Mouse (Mus musculus): ENCODE results near the gene Tcirg1. TPM values are rescaled to one million over a fixed set of nuclear protein-coding genes. Genes with fewer than 3 reads are reported as not detected.

Tcirg1 gene
- 10 to 100 TPM; 19.2 to 22.9 TPM for total RNA-seq (2021)

DNA sequence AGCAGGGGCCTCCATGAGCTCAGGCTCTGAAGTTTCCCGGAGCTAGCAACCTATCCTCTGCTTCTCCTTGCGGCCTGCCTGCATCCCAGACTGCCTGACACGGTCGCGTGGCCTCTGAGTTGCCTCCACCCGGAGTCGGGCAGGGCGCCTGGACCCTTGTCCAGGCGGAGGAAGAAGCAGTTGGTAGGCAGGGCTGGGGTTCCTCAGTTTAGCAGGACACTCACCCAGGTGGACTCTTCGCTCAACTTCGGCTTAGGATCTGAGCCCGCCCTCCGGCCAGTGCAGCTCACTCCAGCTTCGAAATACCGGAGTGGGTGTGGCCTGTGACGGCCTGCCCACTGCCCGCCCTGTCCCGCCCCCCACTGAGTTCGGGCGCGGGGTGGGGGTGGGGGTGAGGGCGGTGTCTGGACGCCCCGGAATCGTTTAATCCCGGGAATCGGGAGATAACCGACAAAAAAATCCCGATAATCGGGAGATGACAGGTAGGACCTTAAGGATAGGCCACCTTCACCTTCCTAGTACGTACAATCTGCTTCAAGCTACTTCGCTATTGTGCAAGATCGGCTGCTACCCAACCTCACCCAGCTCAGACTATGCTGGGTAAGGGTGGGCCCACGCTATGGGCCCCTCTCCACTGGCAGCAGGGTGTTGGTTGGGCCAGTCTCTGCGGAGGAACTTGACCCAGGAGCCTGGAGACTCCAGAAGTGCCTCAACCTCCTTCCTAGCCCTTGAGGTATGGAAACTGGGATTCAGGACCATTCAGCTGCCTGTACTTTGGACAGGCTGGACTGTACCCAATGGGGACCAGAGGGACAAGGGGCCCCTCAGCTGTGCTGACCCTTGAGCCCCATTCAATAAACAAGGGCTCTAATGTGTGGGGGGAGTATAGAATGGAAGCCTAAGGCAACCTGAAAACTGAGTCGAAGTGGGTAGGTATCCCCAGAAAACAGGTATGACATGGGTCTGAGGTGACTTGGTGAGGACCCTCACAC is at the start of gene Tcirg1:
Tcirg1 (minus strand) TSS at position 339 of the 992 bp plus-strand sequence.
- DNase-seq: peak; percentile 81

DNA sequence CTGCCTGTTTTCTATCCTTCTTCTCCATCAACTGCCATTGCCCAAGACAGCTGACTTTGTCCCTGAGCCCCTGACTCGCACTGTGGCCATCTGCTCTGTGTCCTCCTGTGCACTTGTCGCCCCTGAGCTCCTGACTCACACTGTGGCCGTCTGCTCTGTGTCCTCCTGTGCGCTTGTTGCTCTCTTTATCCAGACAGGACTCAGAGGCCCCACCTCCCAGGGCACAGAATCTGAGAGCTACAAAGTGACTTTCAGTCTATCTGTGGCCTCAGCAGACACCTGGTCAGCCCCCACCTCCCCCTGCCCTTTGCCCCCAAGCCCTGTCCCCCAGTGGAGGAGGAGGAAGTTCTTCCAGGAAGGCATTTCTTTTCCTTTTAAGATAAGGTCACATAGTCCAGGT is 48.9 kb upstream of the Tcirg1 start:
- DNase-seq: no peak

DNA sequence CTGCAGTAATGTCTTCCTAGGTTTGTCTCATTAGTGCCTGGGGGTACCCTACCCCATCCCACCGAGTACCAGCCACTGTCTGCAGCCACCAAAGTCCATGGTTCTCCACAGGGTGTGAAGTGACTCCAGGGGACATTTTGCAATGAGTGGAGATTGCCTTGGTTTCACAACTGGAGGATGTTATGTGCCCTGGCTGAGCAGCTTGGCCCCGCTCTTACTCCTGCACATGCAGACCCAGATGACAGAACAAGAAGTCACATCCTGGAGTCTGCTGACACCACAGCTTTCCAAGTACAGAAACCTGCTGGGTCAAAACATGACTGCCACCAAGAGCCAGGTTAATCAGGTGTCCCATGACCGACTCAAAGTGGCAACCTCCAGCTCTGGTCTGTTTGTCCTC is 48.1 kb upstream of the Tcirg1 start:
- DNase-seq: no peak

- no peak for DNase-seq
Observed at GRCm38 (mm10) chr19:3952099-3952498, 45.2 kb upstream of the Tcirg1 start.

DNA sequence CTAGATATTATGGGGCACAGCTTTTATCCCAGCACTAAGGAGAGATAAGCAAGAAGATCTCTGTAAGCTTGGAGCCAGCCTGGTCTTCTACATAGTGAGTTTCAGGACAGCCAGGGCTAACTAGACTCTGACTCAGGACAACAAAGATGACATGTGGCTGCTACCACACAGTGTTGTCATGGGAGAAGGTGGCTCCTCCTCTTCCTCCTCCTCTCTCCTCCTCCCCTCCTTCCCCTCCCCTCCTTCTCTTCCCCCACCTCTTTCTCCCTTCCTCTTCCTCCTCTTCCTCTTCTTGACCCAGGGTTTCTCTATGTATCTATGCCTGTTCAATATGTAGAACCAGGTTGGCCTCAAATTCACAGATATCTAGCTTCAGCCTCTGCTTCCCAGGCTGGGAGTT is 44.5 kb upstream of the Tcirg1 start:
- DNase-seq: no peak

DNA sequence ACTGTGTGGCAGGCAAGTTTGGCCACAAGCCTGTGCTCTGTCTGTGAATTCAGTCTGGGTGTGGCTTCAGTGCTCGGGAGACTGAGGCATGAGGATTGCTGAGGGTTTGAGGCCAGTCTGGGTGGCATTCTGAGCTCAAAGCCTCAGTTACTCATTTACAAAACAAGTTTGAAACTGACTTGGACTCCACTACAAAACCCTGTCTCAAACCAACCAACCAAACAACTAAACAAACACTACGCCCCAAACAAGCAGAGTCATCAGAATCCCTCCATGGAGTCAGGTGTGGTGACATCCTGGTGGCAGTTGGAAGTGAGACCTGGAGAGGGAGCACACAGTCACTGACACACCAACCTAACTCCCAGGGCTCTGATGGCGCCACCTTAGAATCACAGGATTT is 43.4 kb upstream of the Tcirg1 start:
- no peak for DNase-seq

- DNase-seq: no peak
Observed at GRCm38 (mm10) chr19:3948546-3948945, 41.6 kb upstream of the Tcirg1 start.

- DNase-seq: no peak
Observed at GRCm38 (mm10) chr19:3947813-3948212, 40.9 kb upstream of the Tcirg1 start.

DNA sequence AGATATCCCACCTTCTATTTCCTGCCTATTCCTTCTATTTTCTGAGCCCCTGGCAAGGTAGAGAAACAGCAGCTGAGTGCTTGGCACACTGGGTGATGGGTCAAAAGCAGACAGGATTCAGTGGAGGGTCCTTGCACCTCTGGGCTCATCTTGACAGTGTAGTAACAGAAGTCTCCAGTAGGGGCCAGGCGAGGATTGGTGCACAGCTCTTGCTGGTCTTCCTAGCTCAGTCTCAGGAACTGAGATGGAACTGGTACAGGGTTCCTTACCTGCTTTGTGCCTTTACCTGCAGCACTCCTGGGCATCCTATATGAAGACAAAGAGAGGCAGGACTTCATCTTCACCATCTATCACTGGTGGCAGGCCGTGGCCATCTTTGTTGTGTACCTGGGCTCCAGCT is 39.8 kb upstream of the Tcirg1 start:
- DNase-seq: peak; percentile 84

DNA sequence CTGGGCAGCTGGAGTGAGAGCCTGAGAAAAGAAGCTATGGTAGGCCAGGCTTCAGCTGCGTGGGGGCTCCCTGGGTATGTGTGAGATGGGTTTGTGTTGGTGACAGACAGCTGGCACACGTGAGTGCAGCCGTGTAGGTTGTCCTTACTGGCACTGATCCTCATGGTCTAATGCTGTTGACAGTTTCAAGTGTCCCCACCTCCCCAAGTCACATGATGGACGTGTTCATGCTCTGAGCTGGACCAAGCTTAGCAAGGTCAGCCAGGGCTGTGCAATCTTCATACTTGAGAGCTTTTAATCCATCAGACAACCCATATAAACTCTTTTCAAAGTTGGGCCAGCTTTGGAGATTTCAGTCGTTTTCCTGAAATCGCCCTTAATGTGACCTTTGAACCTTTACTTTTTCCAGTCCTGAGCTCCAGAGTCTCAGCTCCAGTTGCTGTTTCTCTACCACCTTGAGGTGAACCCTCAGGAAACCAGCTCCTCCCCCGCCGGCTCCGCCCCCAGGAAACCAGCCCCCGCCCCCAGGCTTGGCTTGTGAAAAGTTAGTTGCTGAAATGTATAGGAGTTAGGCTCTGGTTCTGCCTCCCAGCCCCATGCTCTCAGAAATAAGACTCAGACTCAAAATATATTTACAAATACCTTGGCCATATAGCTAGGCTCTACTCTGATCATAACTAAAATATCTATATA is 39.1 kb upstream of the Tcirg1 start:
- peak; percentile 53 for DNase-seq

DNA sequence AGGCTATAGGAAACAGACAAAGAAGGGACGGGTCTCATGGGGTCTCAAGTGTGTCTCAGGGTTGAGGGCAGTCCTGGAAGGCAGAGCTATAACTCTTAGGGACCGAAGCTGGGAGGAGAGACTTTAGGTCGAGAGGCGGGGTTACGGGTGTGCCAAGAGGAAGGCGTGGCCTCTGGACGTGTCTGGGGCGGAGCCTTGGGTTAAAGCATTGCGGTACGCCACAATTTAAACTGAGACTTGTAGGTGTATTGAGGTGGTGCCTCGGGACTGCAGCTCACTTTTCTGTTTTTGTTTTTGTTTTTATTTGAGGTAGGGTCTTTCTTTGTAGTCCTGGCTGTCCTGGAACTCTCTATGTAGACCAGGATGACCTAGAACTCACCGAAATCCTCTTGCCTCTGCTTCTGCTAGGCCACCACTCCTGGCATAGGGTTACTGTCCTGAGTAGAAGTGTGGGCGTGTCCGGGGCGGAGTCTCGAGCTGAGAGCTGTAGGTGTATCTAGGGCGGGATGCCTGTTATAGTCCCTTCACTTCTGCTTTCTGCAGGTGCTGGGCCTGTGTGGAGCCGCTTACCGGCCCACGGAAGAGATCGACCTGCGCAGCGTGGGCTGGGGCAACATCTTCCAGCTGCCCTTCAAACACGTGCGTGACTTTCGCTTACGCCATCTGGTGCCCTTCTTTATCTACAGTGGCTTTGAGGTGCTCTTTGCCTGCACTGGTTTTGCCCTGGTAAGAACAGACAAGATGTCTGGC is 36.2 kb upstream of the Tcirg1 start:
- DNase-seq: no peak

GRCm38 (mm10) chr19:3942315-3942714 is 35.4 kb upstream of the Tcirg1 start:
- DNase-seq: no peak

DNA sequence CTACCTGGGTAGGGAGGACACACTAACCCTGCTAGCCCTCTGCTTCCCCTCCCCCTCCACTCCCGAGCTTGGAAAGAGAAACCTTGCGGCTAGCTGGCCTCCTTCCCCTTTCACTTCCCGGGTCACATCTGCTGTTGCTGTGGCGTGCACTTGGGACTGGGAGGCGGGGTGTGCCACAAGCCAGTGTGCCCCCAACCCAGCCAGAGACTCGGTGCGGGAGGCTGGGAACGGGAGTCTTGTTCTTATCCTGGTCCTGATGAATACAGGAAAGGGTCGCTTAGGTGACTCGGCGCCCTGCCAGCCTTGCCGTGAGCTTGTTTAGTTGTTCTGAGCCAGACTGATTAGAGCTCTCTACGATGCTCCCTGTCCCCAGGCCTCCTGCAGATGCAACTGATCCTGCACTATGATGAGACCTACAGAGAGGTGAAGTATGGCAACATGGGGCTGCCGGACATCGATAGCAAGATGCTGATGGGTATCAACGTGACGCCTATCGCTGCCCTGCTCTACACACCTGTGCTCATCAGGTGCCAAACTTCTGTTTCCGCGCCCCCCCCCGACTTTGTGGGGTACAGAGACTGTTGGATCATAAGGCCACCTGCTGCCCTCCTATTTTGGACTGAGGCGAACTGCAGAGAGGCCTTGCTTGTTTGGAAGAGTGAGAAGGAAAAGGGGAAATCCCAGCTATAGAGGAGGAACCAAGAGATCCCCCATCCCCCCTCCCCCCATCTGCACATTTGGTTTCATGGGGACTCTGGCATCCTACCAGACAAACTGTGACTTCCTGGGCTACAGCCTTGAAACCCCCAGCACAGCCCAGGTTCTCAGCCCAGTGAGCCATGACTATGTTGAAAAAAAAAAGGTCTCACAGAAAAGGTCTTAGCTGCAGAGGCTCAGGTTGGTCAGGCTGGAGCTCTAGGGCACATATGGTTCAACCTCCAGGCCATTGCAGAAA is 29.2 kb upstream of the Tcirg1 start:
- DNase-seq: peak; percentile 68

DNA sequence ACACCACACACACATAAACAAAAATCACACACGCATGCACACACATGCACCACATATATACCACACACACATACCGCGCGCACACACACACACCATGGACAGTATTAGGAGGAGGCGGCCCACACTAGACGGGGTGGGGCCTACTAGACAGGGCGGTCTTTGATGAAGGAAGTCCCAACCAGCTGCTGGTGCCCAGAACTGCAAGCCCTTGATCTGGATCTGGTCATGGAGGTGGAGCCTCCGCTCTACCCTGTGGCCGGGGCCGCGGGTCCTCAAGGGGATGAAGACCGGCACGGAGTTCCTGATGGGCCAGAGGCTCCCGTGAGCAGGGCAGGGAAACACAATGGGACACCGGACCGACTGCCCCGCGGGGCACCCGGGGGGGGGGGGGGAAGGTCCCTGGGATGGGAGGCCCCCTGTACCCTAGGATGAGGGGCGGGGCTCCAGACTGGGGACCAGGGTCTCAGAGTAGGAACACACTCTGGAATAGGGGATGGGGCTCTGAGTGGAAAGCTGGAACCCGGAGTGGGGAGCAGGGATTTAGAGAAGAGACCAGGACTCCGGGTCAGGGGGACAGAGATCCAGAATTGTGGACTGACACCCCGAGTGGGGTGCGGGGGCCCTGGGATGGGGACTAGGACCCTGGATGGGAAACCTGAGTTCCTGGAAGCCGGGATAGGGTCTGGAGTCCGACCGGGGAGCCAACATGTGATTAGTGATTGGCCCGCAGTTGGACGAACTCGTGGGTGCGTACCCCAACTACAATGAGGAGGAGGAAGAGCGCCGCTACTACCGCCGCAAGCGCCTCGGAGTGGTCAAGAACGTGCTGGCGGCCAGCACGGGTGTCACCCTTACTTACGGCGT is 28.3 kb upstream of the Tcirg1 start, which contains the start of gene Unc93b1:
Unc93b1 (plus strand) TSS at position 155 of the 864 bp plus-strand sequence.
- DNase-seq: peak; percentile 73

GRCm38 (mm10) chr19:3931716-3932115 is 24.8 kb upstream of the Tcirg1 start:
- DNase-seq: no peak

DNA sequence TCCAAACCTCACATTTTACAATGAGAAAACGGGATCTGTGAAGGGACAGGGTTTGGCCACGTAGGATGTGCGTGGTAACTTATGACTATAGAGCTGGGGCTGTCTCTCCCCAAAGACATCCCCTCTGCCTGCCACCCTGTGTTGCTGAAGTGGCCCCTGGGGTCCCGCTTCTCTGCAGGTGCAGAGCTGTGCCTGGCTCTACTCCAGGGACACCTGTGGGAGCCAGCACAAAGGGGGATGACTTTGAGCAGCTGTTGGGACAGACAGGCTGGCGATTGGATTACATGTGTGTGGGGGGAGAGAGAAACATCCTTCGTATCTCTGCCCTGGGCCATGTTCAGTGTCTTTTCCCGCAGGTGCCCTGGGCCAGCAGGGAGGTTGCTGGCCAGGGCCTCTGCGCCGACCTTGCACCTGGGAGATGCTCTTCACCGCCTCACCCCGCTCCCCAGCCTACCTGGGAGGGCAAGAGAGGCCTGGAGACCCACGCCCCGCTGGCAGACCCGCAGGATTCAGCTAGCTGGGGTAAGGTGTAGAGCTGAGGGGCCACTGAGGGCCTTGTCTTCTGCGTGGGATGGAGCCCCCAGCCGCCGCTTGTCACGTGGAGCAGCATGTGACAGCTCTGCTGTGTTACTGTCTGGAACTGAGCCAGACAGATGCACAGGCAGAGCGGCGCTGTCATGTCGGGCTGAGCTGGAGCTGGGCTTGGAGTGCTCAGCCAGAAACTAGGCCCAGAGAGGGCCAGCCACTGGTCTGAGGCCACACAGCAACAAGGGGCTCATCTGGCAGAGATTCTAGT is 23.5 kb upstream of the Tcirg1 start:
- DNase-seq: no peak

DNA sequence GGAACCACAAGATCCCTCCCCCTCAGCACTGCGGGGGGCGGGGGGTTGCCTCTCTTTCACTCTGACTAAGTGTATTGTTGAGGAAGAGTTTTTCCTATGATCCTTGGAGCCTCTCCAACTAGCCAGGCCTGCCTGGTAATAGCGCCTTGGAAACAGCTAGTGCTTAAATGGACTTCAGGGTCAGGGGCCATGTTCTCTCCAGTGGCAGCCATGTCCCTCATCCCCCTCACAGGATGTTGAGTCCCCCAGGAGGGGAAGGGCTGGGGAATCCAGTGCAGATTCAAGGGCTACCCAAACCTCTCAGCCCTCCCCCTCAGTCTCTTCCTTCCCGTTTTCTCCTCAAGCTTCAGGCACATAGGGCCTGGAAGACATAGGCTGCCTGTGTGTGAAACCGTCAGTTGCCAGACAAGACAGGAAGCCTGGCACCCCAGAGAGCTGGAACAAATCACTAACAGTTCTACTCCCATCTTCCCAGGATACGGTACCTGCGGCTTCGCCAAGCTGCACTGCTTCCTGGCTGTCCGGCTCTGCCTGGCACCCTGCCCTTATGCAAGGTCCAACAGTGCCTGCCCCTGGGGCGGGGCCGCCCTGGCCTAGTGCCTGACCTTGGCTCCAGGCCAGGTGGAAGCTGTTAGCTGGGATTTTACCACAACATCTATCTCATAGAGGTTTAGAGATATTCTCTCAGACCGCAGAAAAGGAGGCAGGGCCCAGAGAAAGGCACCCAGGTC is 22.4 kb upstream of the Tcirg1 start, which contains the start of gene Aldh3b1:
Aldh3b1 (minus strand) TSS at position 598 of the 731 bp plus-strand sequence.
- DNase-seq: peak; percentile 90

- DNase-seq: no peak
Observed at GRCm38 (mm10) chr19:3928779-3929178, 21.8 kb upstream of the Tcirg1 start.

- DNase-seq: no peak
Observed at GRCm38 (mm10) chr19:3927989-3928388, 21.1 kb upstream of the Tcirg1 start.

Data from heart, postnatal 4 days (tissue).